Mouse (Mus musculus): ENCODE measurements around the gene Fam69b.

- TF ChIP-seq POLR2A (IDR thresholded peaks at IDR 0.05; ENCODE audit: borderline replicate concordance, control insufficient read depth, low read depth, low read length) (no peak), CTCF (IDR thresholded peaks at IDR 0.05; ENCODE audit: control insufficient read depth, insufficient read depth, low read length) (no peak)
Observed at GRCm38 (mm10) chr2:26602631-26603030, 25.6 kb upstream of the Fam69b start.

Data from bone marrow, adult 2 months (tissue).